Mouse (Mus musculus) embryonic facial prominence, embryonic 10.5 days (tissue): ENCODE data around the gene 4930550C14Rik. TPM values are rescaled to one million over a fixed set of nuclear protein-coding genes. Genes with fewer than 3 reads are reported as not detected.
A peak's percentile ranks its signal among the peaks of the same experiment; 100 is the strongest.

ENCODE experiments used
- DNase-seq: peaks from one replicate; pipeline ENCODE4 v3.0.0-alpha.2; 2017; ENCODE audit warnings: low spot score
- H3K27ac ChIP-seq: fragments of 300-500 bp; sonication (generic); replicated peaks from 2 replicates; pipeline ENCODE4 v1.5.1; 2016; ENCODE audit warnings: mild to moderate bottlenecking
- H3K27me3 ChIP-seq: fragments of 300-500 bp; sonication (generic); replicated peaks from 2 replicates; pipeline ENCODE4 v1.6.1; 2016; ENCODE audit warnings: low read depth, mild to moderate bottlenecking; ENCODE audit not compliant: poor library complexity, severe bottlenecking
- H3K36me3 ChIP-seq: fragments of 300-500 bp; sonication (generic); replicated peaks from 2 replicates; pipeline ENCODE4 v1.6.1; 2016; ENCODE audit warnings: mild to moderate bottlenecking, moderate library complexity
- H3K4me1 ChIP-seq: fragments of 300-500 bp; sonication (generic); 2 replicates; pipeline ENCODE4 v1.6.1; 2016
- H3K4me3 ChIP-seq: fragments of 300-500 bp; sonication (generic); 2 replicates; pipeline ENCODE4 v1.5.1; 2016; ENCODE audit warnings: mild to moderate bottlenecking, moderate library complexity
- H3K9me3 ChIP-seq: fragments of 300-500 bp; sonication (generic); 2 replicates; pipeline ENCODE4 v1.6.1; 2016; ENCODE audit warnings: mild to moderate bottlenecking
- WGBS: fragments of 180-500 bp; shearing (Covaris S2); methylation state at CpG from one replicate; pipeline ENCODE4 v1.1.7; 2016; 5-methylcytosine and 5-hydroxymethylcytosine counted together
- polyA plus RNA-seq: library from polyadenylated mRNA; unstranded; fragments of >200 nt; fragmentation: Nextera tagmentation; extraction: Ambion mirVana; gene quantifications from 2 replicates; pipeline ENCODE4 v1.2.1, GENCODE M21; 2016

4930550C14Rik gene
- polyA plus RNA-seq, 1 experiment from 2014 or later, result 0.32 TPM

DNA sequence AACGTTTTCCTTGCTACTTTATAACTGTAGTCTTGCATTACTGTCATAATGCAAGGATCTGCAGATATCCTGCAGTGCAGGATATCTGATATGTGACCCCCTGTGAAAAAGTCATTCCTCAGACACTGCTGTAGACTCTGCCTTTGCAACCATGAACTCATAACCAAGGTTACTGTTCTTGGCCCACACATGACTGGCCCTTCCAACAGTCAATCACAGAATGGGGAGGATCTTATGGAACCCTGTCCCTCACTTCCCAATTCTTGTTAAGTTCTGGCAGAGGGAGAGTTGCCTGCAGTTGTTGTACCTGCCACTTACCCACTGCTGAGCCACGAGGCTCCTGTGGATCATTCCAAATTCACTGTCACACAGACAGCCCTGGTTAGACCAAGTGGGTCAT, 14.7 kb upstream of the 4930550C14Rik start:
- Histone ChIP-seq H3K36me3 (peaks cover 5% of the 10 kb centered on the region), H3K27ac (no peak overlapping the region), H3K4me1 (peaks cover 9% of the 10 kb centered on the region), H3K9me3 (no peaks in the 10 kb centered on the region), H3K27me3 (no peaks in the 10 kb centered on the region), H3K4me3 (no peak overlapping the region)
- 70% methylated on average over 2 of the region's 2 CpGs for WGBS
- DNase-seq, result no peak

GRCm38 (mm10) chr9:53389109-53389508, 13.0 kb upstream of the 4930550C14Rik start:
- Histone ChIP-seq H3K36me3 (peaks cover 5% of the 10 kb centered on the region), H3K4me3 (no peak overlapping the region), H3K4me1 (peaks cover 9% of the 10 kb centered on the region), H3K27me3 (no peaks in the 10 kb centered on the region), H3K27ac (no peak overlapping the region), H3K9me3 (no peaks in the 10 kb centered on the region)
- 87% methylated on average over 3 of the region's 3 CpGs for WGBS
- DNase-seq, result no peak

- no peaks in the 10 kb centered on the region for H3K9me3 ChIP-seq
- no peak overlapping the region for H3K4me3 ChIP-seq
- no peaks in the 10 kb centered on the region for H3K27me3 ChIP-seq
- peaks cover 2% of the 10 kb centered on the region for H3K4me1 ChIP-seq
- peaks cover 5% of the 10 kb centered on the region for H3K36me3 ChIP-seq
- no peak for DNase-seq
- H3K27ac ChIP-seq, result no peak overlapping the region
- 80% methylated on average over 7 of the region's 7 CpGs for WGBS
Measured at GRCm38 (mm10) chr9:53390136-53390535, 12.0 kb upstream of the 4930550C14Rik start.

DNA sequence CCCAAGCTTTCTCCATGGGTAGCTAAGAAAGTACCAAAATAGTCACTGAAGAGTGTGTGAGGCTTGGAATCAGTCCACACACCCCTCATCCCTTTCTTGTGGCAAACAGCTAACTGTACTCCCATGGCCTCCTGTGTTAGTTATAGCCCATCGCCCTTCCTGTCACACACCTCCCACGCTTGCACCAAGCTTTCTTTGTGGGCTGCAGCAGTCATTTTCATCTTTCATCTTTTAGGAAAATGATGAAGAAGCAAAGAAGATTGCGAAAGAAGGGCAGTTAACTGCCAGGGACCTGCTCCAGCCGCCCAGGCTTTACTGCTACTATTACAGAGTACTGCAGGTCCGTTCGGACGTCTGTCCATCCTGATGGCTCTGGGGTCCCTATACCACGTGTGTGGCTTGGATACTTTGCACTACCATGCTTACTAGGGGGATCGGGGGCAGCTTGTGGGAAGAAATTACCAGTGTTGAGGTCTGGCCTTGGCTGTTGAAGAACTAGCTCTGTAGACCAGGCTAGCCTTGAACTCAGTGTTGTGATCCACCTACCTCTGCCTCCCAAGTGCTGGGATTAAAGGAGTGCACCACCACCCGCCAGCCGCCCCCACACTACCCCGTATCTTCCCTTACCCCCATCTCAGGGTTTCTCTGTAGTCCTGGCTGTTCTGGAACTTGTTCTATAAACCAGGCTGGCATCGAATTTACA, 4.3 kb upstream of the 4930550C14Rik start:
- 82% methylated on average over 13 of the region's 13 CpGs for WGBS

DNA sequence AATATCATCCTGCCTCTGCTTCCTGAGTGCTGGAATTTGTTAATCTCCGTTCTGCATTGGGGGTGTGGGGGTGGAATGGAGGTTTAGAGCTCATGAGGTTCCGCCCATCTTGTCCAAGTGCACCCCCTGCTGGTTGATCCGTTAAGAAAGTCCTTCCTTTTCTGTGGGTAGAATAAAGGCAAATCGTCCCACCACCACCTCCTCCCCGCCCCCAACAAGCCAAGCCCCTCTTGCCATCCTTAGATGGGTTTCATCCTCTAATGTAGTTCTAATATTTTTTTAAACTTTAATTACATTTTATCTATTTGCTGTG, 3.8 kb upstream of the 4930550C14Rik start:
- peak; percentile 67 for DNase-seq
- WGBS, result 10% methylated on average over 5 of the region's 5 CpGs
- H3K27me3 ChIP-seq, result no peaks in the 10 kb centered on the region

More for the DNA sequence above, 4.3 kb upstream of the 4930550C14Rik start:
- Histone ChIP-seq H3K27me3 (no peaks in the 10 kb centered on the region), H3K4me1 (peaks cover 8% of the 10 kb centered on the region), H3K36me3 (no peaks in the 10 kb centered on the region), H3K27ac (no peak overlapping the region), H3K4me3 (no peak overlapping the region), H3K9me3 (no peaks in the 10 kb centered on the region)
- DNase-seq, result no peak

GRCm38 (mm10) chr9:53399537-53399936, 2.6 kb upstream of the 4930550C14Rik start:
- DNase-seq, result no peak
- Histone ChIP-seq H3K9me3 (no peaks in the 10 kb centered on the region), H3K36me3 (no peaks in the 10 kb centered on the region), H3K27me3 (no peaks in the 10 kb centered on the region), H3K4me3 (no peak overlapping the region), H3K27ac (no peak overlapping the region), H3K4me1 (peaks cover 13% of the 10 kb centered on the region)
- WGBS, result 94% methylated on average over 8 of the region's 8 CpGs

More for the DNA sequence above, 3.8 kb upstream of the 4930550C14Rik start:
- Histone ChIP-seq H3K4me1 (peaks cover 10% of the 10 kb centered on the region), H3K9me3 (no peaks in the 10 kb centered on the region), H3K27ac (no peak overlapping the region), H3K36me3 (no peaks in the 10 kb centered on the region), H3K4me3 (no peak overlapping the region)

GRCm38 (mm10) chr9:53400696-53401095, 1.4 kb upstream of the 4930550C14Rik start:
- WGBS, result 95% methylated on average over 4 of the region's 4 CpGs
- no peaks in the 10 kb centered on the region for H3K9me3 ChIP-seq
- H3K4me3 ChIP-seq, result no peak overlapping the region
- peaks cover 24% of the 10 kb centered on the region for H3K4me1 ChIP-seq
- no peak for DNase-seq
- no peak overlapping the region for H3K27ac ChIP-seq
- no peaks in the 10 kb centered on the region for H3K27me3 ChIP-seq
- H3K36me3 ChIP-seq, result no peaks in the 10 kb centered on the region

DNA sequence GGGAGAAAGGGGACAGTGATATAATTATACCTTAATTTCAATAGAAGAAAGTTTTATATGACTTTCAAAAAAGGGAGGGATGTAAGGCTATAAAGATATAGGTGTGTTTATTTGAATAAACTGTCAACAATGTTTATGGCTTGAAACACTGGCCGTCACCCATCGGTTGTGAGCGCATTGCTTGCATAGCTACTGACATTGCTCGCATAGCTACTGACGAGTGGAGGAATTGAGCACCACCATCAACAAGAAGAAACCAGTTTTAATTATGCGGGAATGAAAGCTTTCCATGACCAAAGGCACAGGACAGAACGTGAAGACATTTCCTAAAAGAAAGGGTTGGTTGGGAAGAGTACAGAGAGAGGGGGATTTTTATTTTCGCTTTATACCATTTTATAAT, 979 bp upstream of the 4930550C14Rik start:
- no peak for DNase-seq
- H3K4me1 ChIP-seq, result peaks cover 25% of the 10 kb centered on the region

GRCm38 (mm10) chr9:53402991-53403390, 866 bp downstream of the 4930550C14Rik start:
- no peaks in the 10 kb centered on the region for H3K36me3 ChIP-seq
- peaks cover 25% of the 10 kb centered on the region for H3K4me1 ChIP-seq
- DNase-seq, result no peak
- no peak overlapping the region for H3K27ac ChIP-seq
- H3K9me3 ChIP-seq, result no peaks in the 10 kb centered on the region
- H3K4me3 ChIP-seq, result no peak overlapping the region
- 76% methylated on average over 8 of the region's 8 CpGs for WGBS
- no peaks in the 10 kb centered on the region for H3K27me3 ChIP-seq

More for the DNA sequence above, 979 bp upstream of the 4930550C14Rik start:
- Histone ChIP-seq H3K9me3 (no peaks in the 10 kb centered on the region), H3K27me3 (no peaks in the 10 kb centered on the region), H3K27ac (no peak overlapping the region), H3K4me3 (no peak overlapping the region), H3K36me3 (no peaks in the 10 kb centered on the region)
- 85% methylated on average over 8 of the region's 8 CpGs for WGBS

- Histone ChIP-seq H3K9me3 (no peaks in the 10 kb centered on the region), H3K4me1 (peaks cover 25% of the 10 kb centered on the region), H3K36me3 (no peaks in the 10 kb centered on the region), H3K27me3 (no peaks in the 10 kb centered on the region), H3K4me3 (no peak overlapping the region), H3K27ac (peak overlapping the region; percentile 86; the same call in 1 of the 2 replicates)
- WGBS, result 88% methylated on average over 6 of the region's 6 CpGs
- no peak for DNase-seq
Measured at GRCm38 (mm10) chr9:53404050-53404752, 2.1 kb downstream of the 4930550C14Rik start.

- H3K27ac ChIP-seq, result peak overlapping the region; percentile 86
- no peaks in the 10 kb centered on the region for H3K36me3 ChIP-seq
- no peaks in the 10 kb centered on the region for H3K27me3 ChIP-seq
- H3K9me3 ChIP-seq, result no peaks in the 10 kb centered on the region
- H3K4me3 ChIP-seq, result peak overlapping the region; percentile 56
- peak; percentile 89 for DNase-seq
- H3K4me1 ChIP-seq, result peaks cover 25% of the 10 kb centered on the region
- WGBS, result 31% methylated on average over 21 of the region's 21 CpGs
Measured at GRCm38 (mm10) chr9:53404753-53405722, 2.9 kb downstream of the 4930550C14Rik start.

- Histone ChIP-seq H3K27ac (no peak overlapping the region), H3K36me3 (no peaks in the 10 kb centered on the region), H3K4me1 (peaks cover 15% of the 10 kb centered on the region), H3K4me3 (no peak overlapping the region), H3K9me3 (no peaks in the 10 kb centered on the region), H3K27me3 (no peaks in the 10 kb centered on the region)
- 89% methylated on average over 4 of the region's 4 CpGs for WGBS
- no peak for DNase-seq
Measured at GRCm38 (mm10) chr9:53408548-53408947, 6.4 kb downstream of the 4930550C14Rik start.
